Mouse (Mus musculus) intestine, embryonic 15.5 days (tissue): ENCODE data around the gene C8a. TPM values are rescaled to one million over a fixed set of nuclear protein-coding genes. Genes with fewer than 3 reads are reported as not detected.

ENCODE experiments used
- ATAC-seq: fragments of 200-750 bp; cut with Nextera tagmentation; 2 replicates; pipeline ENCODE4 v1.8.0; 2017; ENCODE audit warnings: moderate TSS enrichment, moderate library complexity
- H3K27ac ChIP-seq: fragments of 300-500 bp; sonication (generic); 2 replicates; pipeline ENCODE4 v1.5.1; 2015; ENCODE audit warnings: mild to moderate bottlenecking, inconsistent platforms
- H3K27me3 ChIP-seq: fragments of 300-500 bp; sonication (generic); replicated peaks from 2 replicates; pipeline ENCODE4 v1.6.1; 2015; ENCODE audit warnings: inconsistent platforms
- H3K36me3 ChIP-seq: fragments of 300-500 bp; sonication (generic); 2 replicates; pipeline ENCODE4 v1.6.1; 2015; ENCODE audit warnings: inconsistent platforms
- H3K4me1 ChIP-seq: fragments of 300-500 bp; sonication (generic); replicated peaks from 2 replicates; pipeline ENCODE4 v1.6.1; 2015; ENCODE audit warnings: inconsistent platforms
- H3K4me2 ChIP-seq: fragments of 300-500 bp; sonication (generic); replicated peaks from 2 replicates; pipeline ENCODE4 v1.6.1; 2015; ENCODE audit warnings: mild to moderate bottlenecking, inconsistent platforms
- H3K4me3 ChIP-seq: fragments of 300-500 bp; sonication (generic); replicated peaks from 2 replicates; pipeline ENCODE4 v1.5.1; 2015; ENCODE audit warnings: inconsistent platforms
- H3K9ac ChIP-seq: fragments of 300-500 bp; sonication (generic); 2 replicates; pipeline ENCODE4 v1.6.1; 2015; ENCODE audit warnings: inconsistent platforms
- H3K9me3 ChIP-seq: fragments of 300-500 bp; sonication (generic); 2 replicates; pipeline ENCODE4 v1.6.1; 2016; ENCODE audit warnings: inconsistent platforms
- WGBS: fragments of 180-500 bp; shearing (Covaris S2); methylation state at CpG from one replicate; pipeline ENCODE4 v1.1.7; 2015; 5-methylcytosine and 5-hydroxymethylcytosine counted together
- polyA plus RNA-seq: library from polyadenylated mRNA; unstranded; fragments of >200 nt; fragmentation: Nextera tagmentation; extraction: Ambion mirVana; gene quantifications from 2 replicates; pipeline ENCODE4 v1.2.1, GENCODE M21; 2015

C8a gene
- polyA plus RNA-seq, 1 experiment from 2014 or later, result 0.08 TPM

DNA sequence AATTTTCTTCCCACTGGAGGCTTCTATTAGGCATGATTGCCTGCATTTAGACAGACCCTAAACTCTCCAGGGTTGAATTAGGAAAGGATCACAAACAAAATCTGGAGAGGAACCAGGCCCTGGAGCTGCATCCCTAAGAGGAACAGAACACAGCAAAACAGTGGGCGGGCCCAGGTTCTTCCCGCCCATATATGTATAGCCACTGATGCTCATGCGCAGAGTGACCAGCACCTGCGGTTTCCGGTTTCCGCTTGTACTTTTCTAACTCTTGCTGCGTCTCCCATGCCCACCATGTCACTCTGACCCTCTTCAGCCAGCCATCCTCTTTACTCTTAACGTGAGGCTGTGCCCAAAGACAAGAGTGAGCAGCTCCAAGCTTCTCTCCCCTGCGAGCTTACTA lies 77.2 kb downstream of the C8a start:
- WGBS, result 84% methylated on average over 9 of the region's 9 CpGs
- Histone ChIP-seq H3K9me3 (no peaks in the 10 kb centered on the region), H3K27me3 (no peaks in the 10 kb centered on the region), H3K36me3 (no peaks in the 10 kb centered on the region), H3K9ac (no peak overlapping the region), H3K4me2 (no peak overlapping the region), H3K4me1 (no peaks in the 10 kb centered on the region), H3K27ac (no peak overlapping the region), H3K4me3 (no peak overlapping the region)
- ATAC-seq, result no peak

DNA sequence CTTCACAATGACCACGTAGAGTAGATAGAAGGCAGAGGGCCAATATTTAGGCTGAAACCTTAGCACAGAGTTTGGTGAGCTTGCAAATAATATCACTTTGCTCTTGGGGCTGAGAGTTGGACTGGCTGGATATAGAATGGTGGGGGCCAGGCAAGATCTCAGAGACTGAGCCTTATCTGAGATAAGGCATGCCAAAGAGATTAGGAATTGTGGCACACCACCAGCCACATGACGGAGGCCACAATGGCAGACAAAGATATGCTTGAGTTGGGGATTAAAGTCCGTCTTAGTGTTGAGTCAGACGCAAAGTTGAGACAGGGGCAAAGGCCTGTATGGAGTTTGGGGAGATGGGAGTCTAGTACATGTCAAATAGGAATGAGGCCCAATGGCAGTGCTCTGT lies 84.1 kb downstream of the C8a start:
- no peaks in the 10 kb centered on the region for H3K27me3 ChIP-seq
- H3K4me2 ChIP-seq, result no peak overlapping the region
- no peaks in the 10 kb centered on the region for H3K4me1 ChIP-seq
- no peak overlapping the region for H3K27ac ChIP-seq
- H3K36me3 ChIP-seq, result no peaks in the 10 kb centered on the region
- H3K9ac ChIP-seq, result no peak overlapping the region
- peak; percentile 86 for ATAC-seq
- H3K9me3 ChIP-seq, result no peaks in the 10 kb centered on the region
- 75% methylated on average over 4 of the region's 4 CpGs for WGBS
- H3K4me3 ChIP-seq, result no peak overlapping the region

DNA sequence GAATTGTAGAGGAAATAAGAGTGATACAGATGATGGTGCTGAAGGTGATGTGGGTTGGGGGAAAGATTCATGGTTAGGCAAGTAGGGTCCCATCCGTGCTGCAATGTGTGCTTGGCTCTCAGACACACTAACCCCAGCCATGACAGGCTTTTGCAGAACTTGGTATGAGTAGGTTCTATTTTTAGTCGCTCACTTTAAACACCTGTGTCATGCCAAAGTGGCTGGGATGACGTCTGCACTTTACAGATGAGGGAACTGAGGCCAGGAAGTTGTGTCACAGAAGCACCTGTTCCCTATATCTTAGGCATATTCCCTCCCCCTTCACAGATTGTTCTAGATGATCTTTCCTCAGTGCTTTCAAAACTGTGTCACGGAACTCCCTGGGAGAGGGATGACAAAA lies 93.9 kb downstream of the C8a start:
- Histone ChIP-seq H3K4me2 (no peak overlapping the region), H3K27ac (no peak overlapping the region), H3K9me3 (no peaks in the 10 kb centered on the region), H3K36me3 (no peaks in the 10 kb centered on the region), H3K9ac (no peak overlapping the region), H3K27me3 (no peaks in the 10 kb centered on the region), H3K4me3 (no peak overlapping the region), H3K4me1 (no peaks in the 10 kb centered on the region)
- 76% methylated on average over 4 of the region's 4 CpGs for WGBS
- no peak for ATAC-seq

DNA sequence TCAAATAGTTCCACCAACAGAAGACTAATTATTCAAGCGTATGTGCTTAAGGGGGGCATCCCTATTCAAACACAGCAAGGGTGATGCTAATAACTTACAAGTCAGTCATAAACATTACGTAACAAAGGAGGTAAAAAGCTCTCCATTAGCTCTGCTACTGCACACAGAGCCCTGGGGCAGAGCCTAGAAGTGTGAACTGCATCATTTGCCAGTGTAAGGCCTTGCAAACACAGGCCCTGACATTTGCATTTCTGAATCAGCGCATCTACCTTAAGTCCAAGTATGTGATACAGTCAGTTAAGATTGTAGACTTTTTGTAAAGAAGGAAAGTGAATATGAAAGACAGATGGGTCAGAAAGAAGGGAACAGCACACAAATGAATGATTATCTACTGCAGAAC lies 94.8 kb downstream of the C8a start:
- Histone ChIP-seq H3K27me3 (no peaks in the 10 kb centered on the region), H3K9ac (no peak overlapping the region), H3K9me3 (no peaks in the 10 kb centered on the region), H3K36me3 (no peaks in the 10 kb centered on the region), H3K4me2 (no peak overlapping the region), H3K27ac (no peak overlapping the region), H3K4me1 (no peaks in the 10 kb centered on the region), H3K4me3 (no peak overlapping the region)
- WGBS, result 89% methylated on average over 3 of the region's 3 CpGs
- ATAC-seq, result no peak

DNA sequence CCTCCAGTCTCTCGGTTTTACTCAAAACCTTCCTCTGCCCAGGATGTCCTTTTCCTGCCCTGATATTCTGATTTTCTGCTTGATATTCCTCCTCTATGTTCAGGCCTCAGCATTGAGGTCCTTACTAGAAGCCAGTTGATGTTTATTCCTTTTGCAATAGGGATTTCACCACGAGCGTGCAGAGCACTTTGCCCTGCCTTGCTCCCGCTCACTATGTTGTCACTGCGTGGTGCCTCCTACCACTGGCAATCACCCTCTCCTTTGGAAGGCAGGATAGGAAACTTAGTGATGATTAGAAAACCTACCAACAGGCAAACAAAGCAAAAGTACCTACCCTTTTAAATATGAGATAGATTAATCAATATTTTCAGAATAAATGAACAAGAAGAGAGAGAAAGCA lies 96.7 kb downstream of the C8a start:
- no peak for ATAC-seq
- no peaks in the 10 kb centered on the region for H3K36me3 ChIP-seq

DNA sequence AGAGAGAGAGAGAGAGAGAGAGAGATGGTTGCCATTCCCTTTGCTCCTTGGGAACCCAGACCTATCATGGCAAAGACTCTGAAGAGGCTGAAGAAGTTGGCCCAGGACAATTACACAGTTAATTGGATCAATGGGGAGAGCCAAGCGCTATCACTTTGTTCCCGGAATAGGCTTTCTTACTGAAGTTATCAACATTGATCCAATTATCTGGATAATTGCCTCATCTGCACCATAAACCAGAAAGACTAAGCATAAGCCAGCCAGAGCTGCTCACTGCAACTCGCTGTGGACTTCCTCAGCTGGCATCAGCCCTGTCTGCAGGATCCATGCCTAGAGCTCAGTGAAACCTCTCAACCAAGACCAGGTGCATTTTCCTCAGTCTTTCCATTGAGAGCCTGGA lies 100.6 kb downstream of the C8a start:
- no peaks in the 10 kb centered on the region for H3K4me1 ChIP-seq
- no peaks in the 10 kb centered on the region for H3K9me3 ChIP-seq
- no peak overlapping the region for H3K4me2 ChIP-seq
- H3K9ac ChIP-seq, result no peak overlapping the region
- 60% methylated on average over 3 of the region's 3 CpGs for WGBS
- no peak overlapping the region for H3K4me3 ChIP-seq
- ATAC-seq, result no peak
- H3K27me3 ChIP-seq, result no peaks in the 10 kb centered on the region
- H3K36me3 ChIP-seq, result no peaks in the 10 kb centered on the region
- no peak overlapping the region for H3K27ac ChIP-seq

More for the DNA sequence above, 96.7 kb downstream of the C8a start:
- WGBS, result 83% methylated on average over 5 of the region's 5 CpGs
- no peaks in the 10 kb centered on the region for H3K27me3 ChIP-seq
- H3K9ac ChIP-seq, result no peak overlapping the region
- H3K4me2 ChIP-seq, result no peak overlapping the region
- no peaks in the 10 kb centered on the region for H3K4me1 ChIP-seq
- no peak overlapping the region for H3K27ac ChIP-seq
- H3K9me3 ChIP-seq, result no peaks in the 10 kb centered on the region
- no peak overlapping the region for H3K4me3 ChIP-seq

DNA sequence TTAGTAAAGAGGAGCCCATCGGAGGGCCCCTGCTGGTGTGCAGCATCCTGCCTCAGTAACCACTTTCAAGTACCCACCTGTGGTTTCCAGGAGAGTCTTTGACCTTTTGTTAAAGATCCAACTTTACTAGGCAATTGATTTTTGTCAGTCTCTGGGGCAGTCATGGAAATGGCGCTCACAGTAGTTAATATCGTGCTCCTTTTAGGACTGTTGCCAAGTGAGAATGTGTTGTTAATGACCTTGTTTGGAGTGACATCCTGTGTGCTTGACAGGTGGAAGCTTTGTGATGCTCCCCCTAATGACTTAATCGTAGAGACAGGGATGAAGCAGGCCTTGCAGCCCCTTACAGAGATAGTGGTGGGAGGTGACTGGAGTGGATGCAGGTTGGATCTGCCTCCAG lies 105.9 kb downstream of the C8a start:
- Histone ChIP-seq H3K4me3 (no peak overlapping the region), H3K9me3 (no peaks in the 10 kb centered on the region), H3K4me2 (no peak overlapping the region), H3K9ac (no peak overlapping the region), H3K36me3 (no peaks in the 10 kb centered on the region), H3K4me1 (no peaks in the 10 kb centered on the region), H3K27ac (no peak overlapping the region), H3K27me3 (no peaks in the 10 kb centered on the region)
- WGBS, result 65% methylated on average over 4 of the region's 4 CpGs
- no peak for ATAC-seq

DNA sequence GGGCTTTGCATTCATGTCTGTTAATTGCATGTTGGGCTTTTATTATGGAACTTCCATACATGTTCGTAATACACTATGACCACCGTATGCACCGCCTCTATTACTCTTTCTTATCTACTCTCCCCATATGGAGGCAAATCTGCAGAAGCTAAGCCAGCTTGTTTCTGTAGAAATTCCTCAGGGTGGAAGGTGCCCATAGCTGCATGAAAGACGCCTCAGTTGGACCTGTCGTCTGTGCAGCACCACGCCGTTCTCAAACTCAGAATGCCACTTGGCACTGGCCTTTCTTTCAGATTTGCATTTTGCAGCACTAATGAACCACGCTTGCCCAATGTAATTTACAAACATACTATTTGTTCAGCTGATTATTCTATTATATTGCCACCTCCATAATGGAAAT lies 106.6 kb downstream of the C8a start:
- ATAC-seq, result no peak
- H3K4me3 ChIP-seq, result no peak overlapping the region
- H3K9ac ChIP-seq, result no peak overlapping the region
- H3K27ac ChIP-seq, result no peak overlapping the region
- no peaks in the 10 kb centered on the region for H3K36me3 ChIP-seq
- WGBS, result 88% methylated on average over 8 of the region's 8 CpGs
- no peaks in the 10 kb centered on the region for H3K9me3 ChIP-seq
- no peaks in the 10 kb centered on the region for H3K4me1 ChIP-seq
- H3K4me2 ChIP-seq, result no peak overlapping the region
- H3K27me3 ChIP-seq, result no peaks in the 10 kb centered on the region

DNA sequence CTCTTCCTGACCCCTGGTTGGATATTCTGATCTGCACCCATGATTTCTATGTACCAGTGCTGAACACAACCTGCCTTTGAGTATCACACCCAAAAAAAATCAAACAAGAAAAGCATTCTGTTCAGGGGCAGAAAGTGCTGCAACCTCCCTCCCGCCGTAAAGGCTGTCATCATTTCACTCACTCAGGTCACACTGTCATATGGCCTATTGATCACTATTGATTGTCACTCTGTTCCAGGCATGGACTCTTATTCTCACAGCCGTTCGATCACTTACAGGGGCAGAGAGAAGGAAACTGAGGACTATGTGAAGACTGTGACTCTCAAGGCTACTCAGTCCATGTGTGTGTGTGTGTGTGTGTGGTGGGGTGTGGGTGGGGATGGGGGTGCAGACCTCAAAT lies 108.0 kb downstream of the C8a start:
- Histone ChIP-seq H3K27me3 (no peaks in the 10 kb centered on the region), H3K4me1 (no peaks in the 10 kb centered on the region), H3K4me3 (no peak overlapping the region), H3K27ac (no peak overlapping the region), H3K4me2 (no peak overlapping the region), H3K9ac (no peak overlapping the region), H3K36me3 (no peaks in the 10 kb centered on the region), H3K9me3 (no peaks in the 10 kb centered on the region)
- 73% methylated on average over 4 of the region's 4 CpGs for WGBS
- ATAC-seq, result no peak

DNA sequence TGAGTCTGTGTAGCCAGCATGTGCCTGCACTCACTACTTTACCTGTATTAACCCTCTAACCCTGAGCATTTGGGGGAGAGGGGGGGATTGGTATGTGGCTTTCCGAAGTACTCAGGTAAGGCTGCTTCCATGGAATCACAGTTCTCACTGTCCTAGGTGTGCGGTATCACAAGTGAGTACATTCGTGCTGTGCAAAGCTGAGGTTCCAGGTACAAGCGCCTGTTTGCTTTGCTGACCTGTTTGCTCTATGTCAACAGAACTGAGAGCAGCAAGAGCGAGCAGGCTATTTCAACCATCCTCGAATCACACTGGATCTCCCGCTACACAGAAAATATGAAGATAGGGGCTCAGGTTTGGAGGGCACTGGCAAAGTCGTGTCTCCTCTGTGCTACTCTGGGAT lies 110.1 kb downstream of the C8a start, which contains the start of gene C8b:
Gene C8b, plus strand, starts transcription at position 253 of the 400 bp plus-strand sequence.
- H3K9me3 ChIP-seq, result no peaks in the 10 kb centered on the region
- H3K27me3 ChIP-seq, result no peaks in the 10 kb centered on the region
- no peak within 1 kb of the TSS for H3K4me2 ChIP-seq
- 73% methylated on average over 8 of the region's 8 CpGs for WGBS
- H3K36me3 ChIP-seq, result no peaks in the 10 kb centered on the region
- ATAC-seq, result no peak
- H3K4me1 ChIP-seq, result no peaks in the 10 kb centered on the region
- no peak within 1 kb of the TSS for H3K27ac ChIP-seq
- no peak within 1 kb of the TSS for H3K9ac ChIP-seq
- H3K4me3 ChIP-seq, result no peak within 1 kb of the TSS

Other genes starting within 250 kb of the C8a start
- gene C8b, start 110.1 kb downstream of the C8a start, polyA plus RNA-seq, result 0.52 and 0.81 TPM in 2 replicates
- not detected in 2 replicates for gene Gm17662, start 19.1 kb downstream of the C8a start, polyA plus RNA-seq
- 0.11 and 0.15 TPM in 2 replicates for gene Fyb2, start 37.1 kb upstream of the C8a start, polyA plus RNA-seq
- gene Prkaa2, start 233.5 kb upstream of the C8a start, polyA plus RNA-seq, result 4.6 and 5.4 TPM in 2 replicates